Mouse (Mus musculus) lung, postnatal 0 days (tissue): ENCODE results near the gene Zfp385c. TPM values are rescaled to one million over a fixed set of nuclear protein-coding genes. Genes with fewer than 3 reads are reported as not detected.

ENCODE experiments used
- ATAC-seq: fragments of 200-750 bp; cut with Nextera tagmentation; 2 replicates; pipeline ENCODE4 v1.8.0; 2017; ENCODE audit warnings: moderate library complexity
- DNase-seq: peaks from one replicate; pipeline ENCODE4 v3.0.0-alpha.2; 2016; ENCODE audit warnings: low spot score
- H3K27ac ChIP-seq: fragments of 300-500 bp; sonication (generic); 2 replicates; pipeline ENCODE4 v1.5.1; 2014; ENCODE audit warnings: antibody characterized with exemption, mild to moderate bottlenecking, low read length, mixed read lengths
- H3K27me3 ChIP-seq: fragments of 300-500 bp; sonication (generic); replicated peaks from 2 replicates; pipeline ENCODE4 v1.6.1; 2014; ENCODE audit warnings: low read length, mixed read lengths; ENCODE audit not compliant: insufficient read depth
- H3K36me3 ChIP-seq: fragments of 300-500 bp; sonication (generic); 2 replicates; pipeline ENCODE4 v1.6.1; 2014; ENCODE audit warnings: low read length, mixed read lengths; ENCODE audit not compliant: insufficient read depth
- H3K4me1 ChIP-seq: fragments of 300-500 bp; sonication (generic); 2 replicates; pipeline ENCODE4 v1.6.1; 2014; ENCODE audit warnings: antibody characterized with exemption, low read depth, low read length, mixed read lengths; ENCODE audit not compliant: insufficient read depth
- H3K4me2 ChIP-seq: fragments of 300-500 bp; sonication (generic); replicated peaks from 2 replicates; pipeline ENCODE4 v1.6.1; 2014; ENCODE audit warnings: low read depth, mild to moderate bottlenecking, low read length, moderate library complexity, mixed read lengths
- H3K4me3 ChIP-seq: fragments of 300-500 bp; sonication (generic); 2 replicates; pipeline ENCODE4 v1.5.1; 2014; ENCODE audit warnings: low read depth, low read length
- H3K9ac ChIP-seq: fragments of 300-500 bp; sonication (generic); replicated peaks from 2 replicates; pipeline ENCODE4 v1.6.1; 2014; ENCODE audit warnings: low read depth, mild to moderate bottlenecking
- H3K9me3 ChIP-seq: fragments of 300-500 bp; sonication (generic); 2 replicates; pipeline ENCODE4 v1.6.1; 2016; ENCODE audit warnings: low read length, mixed read lengths
- CTCF ChIP-seq: IDR thresholded peaks from 2 replicates; pipeline ENCODE4 v1.5.1; 2016; ENCODE audit warnings: antibody characterized with exemption, mild to moderate bottlenecking
- EP300 ChIP-seq: IDR thresholded peaks from 2 replicates; pipeline ENCODE4 v1.6.1; 2016; ENCODE audit warnings: antibody characterized with exemption, mild to moderate bottlenecking, control low read depth
- WGBS: fragments of 180-500 bp; shearing (Covaris S2); extraction: QIAGEN DNeasy Blood & Tissue Kit; methylation state at CpG from one replicate; pipeline ENCODE4 v1.1.7; 2014; 5-methylcytosine and 5-hydroxymethylcytosine counted together
- polyA plus RNA-seq: library from polyadenylated mRNA; unstranded; fragments of >200 nt; fragmentation: Nextera tagmentation; extraction: Ambion mirVana; gene quantifications from 2 replicates; pipeline ENCODE4 v1.2.1, GENCODE M21; 2015

Zfp385c gene
- polyA plus RNA-seq, 1 experiment from 2014 or later = not detected

DNA sequence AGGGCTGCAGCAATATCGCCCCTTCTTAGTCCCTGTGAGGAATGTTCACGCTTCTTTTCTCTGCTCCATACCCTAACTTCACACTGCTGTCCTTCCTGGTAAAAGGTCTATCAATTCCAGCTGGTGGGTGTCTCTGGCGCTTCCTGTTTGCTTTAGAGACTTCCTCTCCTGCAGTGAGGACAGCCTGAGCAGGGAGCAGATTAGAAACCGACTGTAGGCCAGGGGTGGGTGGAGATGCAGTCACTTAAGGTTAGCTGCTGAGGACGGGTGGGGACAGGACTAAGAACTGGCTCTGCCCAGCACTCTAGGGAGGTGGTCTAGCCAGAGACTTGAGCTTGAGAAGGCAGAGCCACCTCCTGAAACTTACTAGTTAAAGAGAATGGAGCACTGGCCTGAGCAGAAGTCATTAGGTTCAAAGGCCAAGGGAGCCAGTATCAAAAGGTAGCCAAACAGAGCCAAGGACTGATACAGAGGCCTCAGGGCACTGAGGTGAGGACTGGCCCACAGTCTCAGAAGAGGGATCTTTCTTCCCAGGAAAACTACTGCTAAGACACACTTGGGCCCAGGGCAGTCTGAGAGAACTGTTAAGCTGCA lies 32.8 kb upstream of the Zfp385c start:
- ATAC-seq (peak; percentile 87), DNase-seq (peak; percentile 76)
- TF ChIP-seq EP300 (peak; percentile 73), CTCF (no peak)
- Histone ChIP-seq H3K4me3 (no peak overlapping the region), H3K9me3 (no peaks in the 10 kb centered on the region), H3K4me2 (no peak overlapping the region), H3K36me3 (no peaks in the 10 kb centered on the region), H3K27me3 (no peaks in the 10 kb centered on the region), H3K4me1 (peaks cover 29% of the 10 kb centered on the region), H3K9ac (0 out of 2 replicates have a peak overlapping the region, but pooled peaks have one; percentile 8), H3K27ac (peak overlapping the region; percentile 72)
- WGBS = 16% methylated on average over 5 of the region's 5 CpGs

DNA sequence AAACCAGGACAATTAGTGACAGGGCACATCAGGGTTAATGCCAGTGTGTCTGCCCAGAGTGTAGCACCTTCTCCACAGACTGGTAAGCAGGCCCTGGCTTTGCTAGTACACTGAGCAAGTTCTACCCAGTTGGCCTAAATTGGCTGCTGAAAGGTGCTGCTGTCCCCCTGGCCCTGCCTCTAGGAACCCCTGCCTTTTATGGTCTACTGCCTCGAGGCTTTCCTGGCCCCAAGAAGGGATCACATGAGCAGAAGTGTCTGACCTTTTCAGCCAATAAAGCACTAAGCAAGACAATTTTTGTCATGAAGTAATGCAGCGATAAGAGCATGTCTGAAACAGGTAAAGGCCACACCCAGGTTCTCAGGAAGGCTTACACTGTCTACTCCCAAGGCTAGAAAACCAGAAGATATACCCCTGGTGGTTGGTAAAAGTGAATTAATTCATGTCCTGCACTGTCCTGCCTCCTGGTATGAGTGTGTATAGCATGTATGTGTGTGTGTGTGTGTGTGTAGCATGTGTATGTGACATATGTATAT lies 30.3 kb upstream of the Zfp385c start:
- Histone ChIP-seq H3K36me3 (peaks cover 13% of the 10 kb centered on the region), H3K9me3 (no peaks in the 10 kb centered on the region), H3K4me2 (no peak overlapping the region), H3K4me3 (no peak overlapping the region), H3K27me3 (no peaks in the 10 kb centered on the region), H3K4me1 (peaks cover 36% of the 10 kb centered on the region), H3K9ac (no peak overlapping the region), H3K27ac (peak overlapping the region; percentile 71; the same call in 1 of the 2 replicates)
- 34% methylated on average over 2 of the region's 2 CpGs for WGBS
- TF ChIP-seq CTCF (no peak), EP300 (no peak)
- no peak for ATAC-seq
- DNase-seq = no peak

DNA sequence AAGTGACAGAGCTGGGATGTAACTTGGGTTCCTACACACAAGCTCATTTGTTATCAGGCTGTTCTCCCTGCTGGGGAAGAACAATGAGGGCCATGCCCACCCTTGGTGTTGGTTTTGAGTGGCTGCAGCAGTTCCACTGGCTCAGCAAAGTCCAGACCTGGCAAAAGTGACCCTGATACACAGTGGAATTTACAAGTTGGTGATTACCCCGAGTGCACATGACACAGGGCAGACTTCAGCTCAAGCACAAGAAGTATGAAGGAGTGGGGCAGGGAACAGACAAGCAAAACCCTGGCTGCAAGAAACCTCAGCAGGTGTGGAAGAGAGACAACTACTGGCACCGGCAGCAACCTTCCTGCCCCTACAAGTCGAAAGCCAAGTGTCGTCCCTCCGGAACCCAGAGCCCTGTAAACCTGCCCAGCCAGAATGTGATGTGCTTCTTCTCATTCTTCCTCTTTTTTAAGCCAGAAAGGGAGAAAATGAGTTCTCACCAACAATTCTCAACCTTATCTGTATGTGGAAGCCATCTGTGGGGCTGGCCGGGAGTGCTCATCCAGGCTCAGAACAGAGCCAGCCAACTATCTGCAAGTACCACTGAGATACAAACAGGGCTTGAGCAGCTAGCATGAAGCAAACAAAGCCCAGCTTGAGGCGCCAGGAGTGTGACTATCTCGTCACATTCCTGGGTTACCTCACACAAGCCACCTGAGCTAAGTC lies 29.7 kb upstream of the Zfp385c start:
- ATAC-seq = no peak
- Histone ChIP-seq H3K27ac (peak overlapping the region; percentile 71), H3K9me3 (no peaks in the 10 kb centered on the region), H3K4me1 (peaks cover 36% of the 10 kb centered on the region), H3K27me3 (no peaks in the 10 kb centered on the region), H3K36me3 (peaks cover 19% of the 10 kb centered on the region), H3K4me2 (no peak overlapping the region), H3K9ac (no peak overlapping the region), H3K4me3 (no peak overlapping the region)
- no peak for DNase-seq
- TF ChIP-seq EP300 (no peak), CTCF (no peak)
- WGBS = 54% methylated on average over 8 of the region's 8 CpGs

DNA sequence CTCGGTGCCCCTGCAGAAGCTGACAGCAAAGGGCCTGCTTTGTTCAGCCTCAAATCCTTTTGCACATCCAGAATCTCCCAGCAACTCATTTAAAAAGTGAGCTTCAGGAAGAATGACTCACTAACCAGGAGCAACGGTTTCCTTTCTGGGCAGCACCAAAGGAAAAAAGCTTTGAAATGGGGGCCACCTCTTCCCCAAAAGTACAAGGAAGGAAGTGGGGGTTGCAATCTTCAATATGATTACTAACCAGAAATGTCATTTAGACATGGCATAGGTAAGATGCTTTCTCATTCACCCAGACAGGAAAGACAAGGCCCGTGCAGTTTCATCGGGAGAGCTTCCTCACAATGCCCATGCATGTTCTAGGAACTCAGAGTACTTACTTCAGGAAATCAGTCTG lies 29.0 kb upstream of the Zfp385c start:
- Histone ChIP-seq H3K4me1 (peaks cover 36% of the 10 kb centered on the region), H3K27ac (peak overlapping the region; percentile 71), H3K27me3 (no peaks in the 10 kb centered on the region), H3K9me3 (no peaks in the 10 kb centered on the region), H3K4me2 (0 out of 2 replicates have a peak overlapping the region, but pooled peaks have one; percentile 14), H3K4me3 (no peak overlapping the region), H3K9ac (no peak overlapping the region), H3K36me3 (peaks cover 25% of the 10 kb centered on the region)
- ATAC-seq = peak; percentile 23; the same call in 1 of the 2 replicates
- no peak for TF ChIP-seq CTCF
- peak; percentile 73 for TF ChIP-seq EP300
- WGBS = 43% methylated on average over 4 of the region's 4 CpGs
- DNase-seq = peak; percentile 53

DNA sequence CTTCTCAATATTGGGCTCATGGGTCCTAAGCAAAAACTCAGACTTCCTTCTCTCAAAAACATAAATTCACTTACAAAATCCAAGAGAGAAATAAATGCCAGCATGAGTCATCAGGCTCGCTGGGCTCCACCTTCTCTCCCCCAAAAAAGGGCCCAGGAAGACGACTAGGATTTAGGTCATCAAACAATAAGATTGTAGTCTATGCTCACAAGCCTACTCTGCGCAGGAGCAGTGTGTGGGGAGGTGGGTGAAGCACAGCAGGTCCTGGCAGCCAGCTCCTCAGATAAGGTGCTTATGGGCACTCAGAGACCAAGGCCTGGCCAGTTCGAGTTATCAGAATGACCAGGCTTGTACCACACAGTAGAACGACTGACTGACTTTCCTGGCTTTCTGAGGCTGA lies 28.1 kb upstream of the Zfp385c start:
- no peak overlapping the region for H3K4me3 ChIP-seq
- DNase-seq = no peak
- peak overlapping the region; percentile 71; the same call in 1 of the 2 replicates for H3K27ac ChIP-seq
- H3K9me3 ChIP-seq = no peaks in the 10 kb centered on the region
- TF ChIP-seq EP300 = no peak
- no peak for ATAC-seq
- no peaks in the 10 kb centered on the region for H3K27me3 ChIP-seq
- H3K4me2 ChIP-seq = no peak overlapping the region
- no peak overlapping the region for H3K9ac ChIP-seq
- 45% methylated on average over 5 of the region's 5 CpGs for WGBS
- H3K36me3 ChIP-seq = peaks cover 34% of the 10 kb centered on the region
- H3K4me1 ChIP-seq = peaks cover 35% of the 10 kb centered on the region

DNA sequence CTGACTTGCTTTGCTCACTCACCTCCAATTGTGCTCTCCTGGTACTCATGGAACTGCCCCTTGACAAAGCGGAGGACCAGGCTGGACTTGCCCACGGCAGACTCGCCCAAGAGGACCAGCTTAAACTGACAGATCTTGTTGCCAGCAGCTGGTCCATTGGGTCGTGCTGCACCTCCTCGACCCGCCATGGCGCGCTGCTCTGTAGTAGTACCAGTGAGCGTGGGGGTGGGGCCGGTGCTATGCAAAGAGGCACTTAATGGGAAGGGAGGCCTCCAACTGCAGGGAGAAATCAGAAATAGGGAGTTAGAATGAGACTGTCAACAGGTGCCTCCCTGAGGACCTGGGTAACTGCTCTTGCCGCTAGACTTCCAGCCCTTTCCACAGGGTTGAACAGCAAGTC lies 27.6 kb upstream of the Zfp385c start:
- DNase-seq (no peak), ATAC-seq (0 out of 2 replicates have a peak, but pooled peaks have one; percentile 16)
- peaks cover 38% of the 10 kb centered on the region for H3K36me3 ChIP-seq
- H3K4me3 ChIP-seq = no peak overlapping the region
- no peaks in the 10 kb centered on the region for H3K27me3 ChIP-seq
- TF ChIP-seq EP300 (no peak), CTCF (no peak)
- H3K9ac ChIP-seq = no peak overlapping the region
- no peak overlapping the region for H3K4me2 ChIP-seq
- peaks cover 30% of the 10 kb centered on the region for H3K4me1 ChIP-seq
- 65% methylated on average over 11 of the region's 11 CpGs for WGBS
- peak overlapping the region; percentile 51; the same call in 1 of the 2 replicates for H3K27ac ChIP-seq
- no peaks in the 10 kb centered on the region for H3K9me3 ChIP-seq
